Mouse (Mus musculus): Measurements from ENCODE around the gene Kcnk6. TPM values are rescaled to one million over a fixed set of nuclear protein-coding genes. Genes with fewer than 3 reads are reported as not detected.
"Not testable (repeated sequence)": the region's sequence is repeated elsewhere in the genome, so short reads cannot be mapped to it uniquely, and the experiment has no call there.

The Kcnk6 gene
- total RNA-seq, 2 experiments from 2014 or later: 3.0 to 3.1 TPM

GRCm38 (mm10) chr7:29247706-29248105 lies 15.4 kb upstream of the Kcnk6 start:
- DNase-seq (ENCODE audit: low spot score in 2 of 2): no peak

GRCm38 (mm10) chr7:29247314-29247700 lies 15.0 kb upstream of the Kcnk6 start:
- peak; percentile 71 to 82 for DNase-seq (ENCODE audit: low spot score in 2 of 2)

DNA sequence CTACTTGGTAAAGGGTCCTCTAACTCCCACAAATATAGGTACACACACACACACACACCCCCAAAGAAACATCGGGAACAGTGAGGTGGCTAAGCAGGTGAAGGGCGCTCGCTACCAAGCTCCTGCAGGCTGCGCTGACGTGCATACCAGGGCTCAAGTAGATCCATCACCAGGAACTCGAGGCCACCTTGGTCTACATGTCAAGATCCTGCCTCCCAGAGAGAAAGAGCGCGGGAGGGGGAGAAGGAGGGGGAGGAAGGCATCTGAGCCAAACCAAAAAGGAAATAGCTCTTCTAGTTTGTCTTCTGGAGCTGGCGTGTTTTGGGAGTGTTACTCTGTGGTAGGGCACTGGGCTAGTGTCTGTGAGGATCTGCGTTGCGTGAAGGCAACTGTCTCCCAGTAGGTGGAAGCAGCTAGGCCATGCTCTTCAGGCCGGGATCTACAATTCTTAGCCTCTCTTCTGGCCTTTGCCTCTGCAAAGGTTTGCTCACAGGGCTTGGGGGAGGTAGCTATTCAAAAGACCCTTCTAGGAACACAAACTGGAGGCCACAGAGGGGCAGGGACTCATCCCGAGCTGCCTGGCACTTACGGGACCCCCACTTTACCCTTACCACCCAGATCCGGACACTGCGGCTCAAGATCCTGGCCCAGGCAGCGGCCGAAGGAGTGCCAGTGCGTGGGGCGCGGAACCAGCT lies 14.5 kb upstream of the Kcnk6 start:
- no peak for DNase-seq (ENCODE audit: low spot score in 2 of 2)

DNA sequence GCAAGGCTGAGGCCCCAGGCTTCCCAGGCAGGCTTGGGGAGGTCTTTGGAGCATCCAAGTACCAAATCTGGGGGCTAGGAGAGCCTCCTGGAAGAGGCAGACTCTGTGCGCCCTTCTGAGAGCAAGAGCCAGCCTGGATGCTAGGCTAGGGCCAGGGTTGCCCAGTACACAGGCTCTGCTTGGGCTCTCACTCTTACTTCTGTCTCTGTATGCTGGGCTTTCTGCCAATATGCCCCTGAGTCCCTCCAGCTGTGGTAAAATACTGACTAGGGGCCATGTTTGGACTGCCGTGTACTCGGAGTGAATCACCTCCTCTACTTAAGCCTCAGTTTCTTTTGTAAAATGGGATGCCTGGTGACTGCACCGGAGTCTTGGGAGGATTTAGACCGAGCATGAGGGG lies 13.7 kb upstream of the Kcnk6 start:
- no peak for DNase-seq (ENCODE audit: low spot score in 2 of 2)

- DNase-seq (ENCODE audit: low spot score in 2 of 2): peak in 1 of 2 experiments; percentile 18
These were observed 12.6 kb upstream of the Kcnk6 start for GRCm38 (mm10) chr7:29244732-29245416.

DNA sequence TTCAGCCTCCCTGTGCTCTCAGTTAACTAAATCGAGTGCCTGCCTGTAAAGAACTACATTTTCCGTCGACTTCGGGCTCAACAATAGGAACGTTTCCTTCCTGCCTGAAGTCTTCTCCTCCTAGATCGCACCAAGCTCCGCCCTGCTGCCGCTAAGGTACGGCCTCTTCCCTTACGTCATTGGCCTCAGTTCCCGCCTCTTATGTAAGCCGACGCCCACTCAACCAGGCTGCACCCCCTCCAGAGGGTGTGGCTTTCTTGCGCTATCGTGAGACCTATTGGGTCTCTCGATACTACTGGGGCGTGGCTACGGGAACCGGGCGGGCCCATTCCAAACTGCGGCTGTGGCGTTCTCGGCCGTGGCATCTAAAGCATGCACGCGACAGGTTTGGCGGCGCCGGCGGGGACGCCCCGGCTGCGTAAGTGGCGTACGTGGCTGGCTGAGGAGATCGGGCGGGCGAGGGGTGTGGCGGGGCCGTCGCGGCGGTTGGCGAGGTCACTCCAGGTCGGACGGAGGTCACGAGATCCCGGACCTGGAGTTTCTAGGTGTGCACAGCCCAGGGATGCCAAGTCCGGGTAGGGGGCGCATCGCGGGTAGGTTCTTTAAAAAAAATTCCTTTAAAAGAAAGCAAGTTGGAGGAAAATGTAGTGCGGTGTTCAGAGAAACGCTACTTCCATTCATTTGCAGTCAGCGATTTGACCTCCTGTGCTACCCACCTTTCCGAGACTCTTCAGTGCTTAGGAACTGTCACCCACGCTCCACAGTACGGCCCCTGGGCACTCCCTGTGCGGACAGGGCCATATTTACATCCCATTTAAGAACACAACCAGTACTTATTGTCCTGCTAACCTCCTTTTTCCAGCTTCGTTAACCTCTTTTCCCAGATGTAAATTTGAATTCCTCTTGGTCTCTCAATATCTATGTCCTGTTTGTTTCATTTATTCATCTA lies 6.0 kb upstream of the Kcnk6 start, which contains the start of gene Yif1b:
Gene Yif1b, plus strand, starts transcription at position 311 of the 949 bp plus-strand sequence.
- DNase-seq (ENCODE audit: low spot score in 2 of 2): peak; percentile 98 to 99

DNA sequence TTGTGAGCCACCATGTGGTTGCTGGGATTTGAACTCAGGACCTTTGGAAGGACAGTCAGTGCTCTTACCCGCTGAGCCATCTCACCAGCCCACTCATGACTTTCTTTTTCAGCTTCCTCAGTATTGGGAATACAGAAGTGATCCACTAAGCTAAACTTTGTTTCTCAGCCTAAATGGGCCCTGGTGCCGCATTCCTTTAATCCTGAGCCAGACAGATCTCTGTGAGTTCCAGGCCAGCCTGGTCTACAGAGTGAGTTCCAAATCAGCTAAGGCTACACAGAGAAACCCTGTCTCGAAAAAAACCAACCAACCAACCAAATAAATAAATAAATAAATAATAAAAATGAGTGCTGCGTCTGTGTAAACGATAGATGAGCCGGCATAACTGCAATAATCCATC lies 5.3 kb upstream of the Kcnk6 start:
- not testable (repeated sequence) for DNase-seq (ENCODE audit: low spot score in 2 of 2)

DNA sequence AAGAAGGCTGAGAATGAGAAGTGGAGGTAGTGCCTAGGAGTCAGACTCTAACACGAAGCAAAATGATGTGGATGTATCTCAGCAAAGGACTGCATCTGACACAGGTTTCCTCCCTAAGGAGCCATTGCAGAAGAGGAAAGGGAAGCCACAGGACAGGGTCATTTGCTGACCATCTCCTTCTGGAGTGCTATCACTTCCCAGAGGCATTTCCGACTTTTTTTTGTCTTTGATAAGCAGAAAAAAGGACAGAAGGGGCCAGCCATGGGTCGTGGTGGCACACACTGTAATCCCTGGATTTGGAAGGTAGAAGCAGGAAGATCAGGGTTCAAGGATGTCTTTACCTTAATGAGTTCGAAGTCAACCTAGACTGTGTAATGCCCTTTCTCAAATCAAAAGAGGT lies 4.3 kb upstream of the Kcnk6 start:
- no peak for DNase-seq (ENCODE audit: low spot score in 2 of 2)

DNA sequence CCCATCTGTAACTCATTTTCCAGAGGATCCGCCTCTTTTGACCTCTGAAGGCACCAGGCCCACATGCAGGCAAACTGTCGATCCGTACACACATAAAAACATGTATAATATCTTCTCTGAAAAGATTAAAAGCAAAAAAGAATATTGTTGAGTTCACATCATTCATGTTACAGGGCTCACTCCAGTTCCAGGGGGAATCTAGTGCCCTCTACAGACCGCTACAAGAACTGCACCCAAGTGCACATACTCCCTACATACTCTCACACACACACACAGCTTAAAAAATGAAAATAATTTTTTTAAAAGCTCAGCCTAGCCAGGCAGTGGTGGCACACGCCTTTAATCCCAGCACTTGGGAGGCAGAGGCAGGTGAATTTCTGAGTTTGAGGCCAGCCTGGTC lies 2.3 kb upstream of the Kcnk6 start:
- DNase-seq (ENCODE audit: low spot score in 2 of 2): no peak

DNA sequence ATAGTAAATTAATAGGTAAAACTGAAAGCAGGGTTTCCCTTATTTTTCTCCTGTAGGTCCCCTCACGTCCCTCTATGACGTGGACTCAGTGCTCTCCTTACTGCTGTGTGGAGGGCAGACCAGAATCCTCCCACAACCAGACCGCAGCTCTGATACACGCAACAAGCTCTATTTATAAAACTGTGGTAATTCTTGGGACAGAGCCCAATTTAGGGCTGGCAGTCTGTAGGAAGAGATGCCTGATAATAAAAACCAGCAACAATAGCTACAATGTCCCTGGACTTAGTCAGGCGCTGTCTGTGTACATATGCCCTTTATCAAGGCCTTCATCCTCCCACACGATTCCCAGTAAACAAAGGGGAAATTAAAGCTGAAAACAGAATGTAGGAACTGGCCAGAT lies 1.4 kb upstream of the Kcnk6 start:
- DNase-seq (ENCODE audit: low spot score in 2 of 2): no peak

GRCm38 (mm10) chr7:29231517-29231916 lies 798 bp downstream of the Kcnk6 start:
- no peak for DNase-seq (ENCODE audit: low spot score in 2 of 2)

- no peak for DNase-seq (ENCODE audit: low spot score in 2 of 2)
These were observed 1.8 kb downstream of the Kcnk6 start for GRCm38 (mm10) chr7:29230560-29230959.

GRCm38 (mm10) chr7:29228202-29228601 lies 4.1 kb downstream of the Kcnk6 start:
- DNase-seq (ENCODE audit: low spot score in 2 of 2): no peak

DNA sequence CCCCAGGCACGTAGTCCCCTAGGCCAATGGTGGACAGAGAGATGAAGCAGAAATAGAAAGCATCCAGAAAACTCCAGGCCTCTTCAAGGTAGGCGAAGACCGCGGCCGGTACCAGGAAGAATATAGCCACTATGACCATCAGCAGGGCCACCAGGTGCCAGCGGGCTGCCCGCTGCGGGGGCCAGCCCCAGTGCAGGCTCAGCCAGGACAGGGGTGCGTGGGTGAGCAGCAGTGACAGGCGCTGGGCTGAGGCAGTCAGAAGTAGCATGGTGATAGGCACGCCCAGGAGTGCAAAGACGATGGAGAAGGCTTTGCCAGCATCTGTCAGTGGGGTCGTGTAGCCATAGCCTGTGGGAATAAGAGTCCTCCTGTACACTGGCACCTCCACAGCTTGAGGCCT lies 6.8 kb downstream of the Kcnk6 start:
- DNase-seq (ENCODE audit: low spot score in 2 of 2): peak in 1 of 2 experiments; percentile 39

DNA sequence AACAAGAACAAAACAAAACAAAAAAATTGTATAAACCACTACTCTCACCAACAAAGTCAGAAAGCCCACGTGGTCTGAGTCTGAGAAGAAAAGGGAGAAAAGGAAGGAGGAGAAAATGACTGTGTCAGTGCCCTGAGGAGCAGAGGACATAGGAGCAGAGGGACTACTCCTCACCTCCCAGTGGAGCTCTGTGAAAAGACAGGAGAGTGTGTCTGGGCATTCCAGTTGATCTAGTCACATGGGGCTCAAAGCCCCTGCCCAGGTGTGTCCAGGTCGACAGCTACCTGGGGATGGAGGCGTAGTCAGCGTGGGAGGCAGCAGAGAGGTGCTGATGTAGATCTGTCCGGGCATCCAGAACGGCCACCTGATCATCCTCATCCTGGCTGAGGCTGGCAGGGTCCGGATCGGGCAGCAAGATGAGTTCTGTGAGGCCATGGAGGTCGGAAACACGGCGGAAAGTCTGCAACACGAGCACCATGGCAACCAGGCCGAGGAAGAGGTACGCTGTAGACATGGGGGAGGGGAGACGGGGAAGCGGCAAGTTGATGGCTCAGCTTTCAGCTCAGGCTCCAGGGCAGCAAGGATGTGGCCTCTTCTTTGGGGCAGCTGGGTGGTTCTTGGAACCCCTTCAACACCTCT lies 7.4 kb downstream of the Kcnk6 start:
- peak in 1 of 2 experiments; percentile 34 for DNase-seq (ENCODE audit: low spot score in 2 of 2)

GRCm38 (mm10) chr7:29214846-29215245 lies 17.5 kb downstream of the Kcnk6 start:
- DNase-seq (ENCODE audit: low spot score in 2 of 2): no peak

DNA sequence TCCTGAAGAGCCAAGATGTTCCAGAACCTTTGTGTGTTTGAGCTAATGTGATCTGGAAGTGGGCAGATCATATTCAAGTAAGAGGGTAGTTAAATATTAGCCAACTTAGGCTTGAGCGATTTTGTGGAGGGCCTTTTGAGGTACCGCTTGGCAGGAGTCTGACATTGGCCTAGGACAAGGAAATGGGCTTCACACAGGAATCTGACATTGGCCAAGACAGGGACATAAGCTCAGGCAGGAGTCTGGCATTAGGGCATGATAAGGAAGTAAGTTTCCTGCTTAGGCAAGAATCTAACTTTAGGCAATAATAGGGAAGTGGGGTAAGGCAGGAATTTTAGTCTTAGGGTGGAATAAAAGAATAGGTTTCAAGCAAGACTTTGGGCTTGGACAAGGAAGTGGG lies 18.1 kb downstream of the Kcnk6 start:
- no peak for DNase-seq (ENCODE audit: low spot score in 2 of 2)

DNA sequence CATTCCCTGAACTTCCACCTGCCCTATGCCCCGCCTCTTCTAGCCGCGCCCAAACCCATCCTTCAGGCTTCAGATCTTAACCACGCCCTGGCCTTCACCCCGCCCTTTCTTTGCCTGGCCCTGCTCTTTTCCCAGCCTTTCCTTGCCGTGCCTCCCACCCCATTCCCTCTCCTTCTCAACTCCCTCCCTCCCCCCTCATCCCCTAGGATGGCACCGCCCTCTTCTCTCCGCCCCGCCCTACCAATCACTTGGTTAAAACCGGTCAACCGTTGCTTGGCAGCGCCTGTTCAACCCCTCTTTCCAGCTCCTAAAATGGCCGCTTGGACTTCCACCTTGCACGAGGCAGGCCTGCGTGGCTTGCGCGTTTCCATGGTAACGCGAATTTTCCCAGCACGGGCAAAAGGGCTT lies 18.6 kb downstream of the Kcnk6 start, which contains the start of gene Catsperg1:
Gene Catsperg1, minus strand, starts transcription at position 361 of the 408 bp plus-strand sequence.
- no peak for DNase-seq (ENCODE audit: low spot score in 2 of 2)

GRCm38 (mm10) chr7:29212775-29213560 lies 19.3 kb downstream of the Kcnk6 start:
- DNase-seq (ENCODE audit: low spot score in 2 of 2): not testable (repeated sequence)

GRCm38 (mm10) chr7:29212199-29212765 lies 20.0 kb downstream of the Kcnk6 start:
- no peak for DNase-seq (ENCODE audit: low spot score in 2 of 2)
